Mouse (Mus musculus) layer of hippocampus, adult 2 months (tissue): ENCODE measurements at regions not wholly inside any gene's neighbourhood (a gene's known extent, or its start where the extent isn't known, plus 50 kb on each side); places are given as distances from the start of the nearest gene placed in this dataset.

Source experiments
- DNase-seq, 2 experiments: peaks; one replicate each; pipeline ENCODE4 v3.0.0; 2022; ENCODE audit warnings: low spot score in 2 of 2
- H3K27ac ChIP-seq: fragments of 200-600 bp; 2 replicates; pipeline ENCODE4 v1.8.1; 2022
- H3K4me3 ChIP-seq: fragments of 200-600 bp; 2 replicates; pipeline ENCODE4 v1.8.1; 2022; ENCODE audit warnings: mild to moderate bottlenecking
- CTCF ChIP-seq: fragments of 200-600 bp; conservative IDR thresholded peaks from 2 replicates; pipeline ENCODE4 v1.8.1; 2022; ENCODE audit warnings: antibody characterized with exemption, mild to moderate bottlenecking, moderate library complexity

- no peak for TF ChIP-seq CTCF
- DNase-seq = no peak
- no peak overlapping the region for H3K4me3 ChIP-seq
- no peak overlapping the region for H3K27ac ChIP-seq
Observed at GRCm38 (mm10) chr1:146360124-146360523, 134.4 kb upstream of the Brinp3 start.

DNA sequence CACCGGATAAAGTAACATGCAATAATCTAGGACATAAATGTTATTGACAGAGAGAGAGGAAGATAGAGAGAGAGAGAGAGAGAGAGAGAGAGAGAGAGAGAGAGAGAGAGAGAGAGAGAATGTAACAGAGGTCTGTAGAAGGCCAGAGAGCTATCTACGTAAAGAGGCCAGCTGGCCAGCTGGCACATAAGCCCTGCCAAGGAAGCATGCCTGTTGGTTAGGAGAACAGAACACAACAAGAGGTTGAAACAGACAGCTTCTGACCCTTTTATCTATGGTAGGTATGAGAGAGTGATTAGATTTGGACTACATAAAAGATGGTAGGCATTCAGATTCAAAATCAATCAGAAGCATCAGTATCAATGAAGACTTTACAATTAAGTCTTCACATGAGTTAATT lies 130.8 kb upstream of the Brinp3 start:
- H3K4me3 ChIP-seq = no peak overlapping the region
- DNase-seq = no peak

More for the DNA sequence above, 130.8 kb upstream of the Brinp3 start:
- TF ChIP-seq CTCF = no peak
- no peak overlapping the region for H3K27ac ChIP-seq
